8 mouse cellular contexts compared by ENCODE assay signal in genomic region chr9:21368131-21368584, GRCm38 (mm10). TPM values are rescaled to one million over a fixed set of nuclear protein-coding genes. Genes with fewer than 3 reads are reported as not detected.
DNase-seq lines count a peak whose midpoint lies in the region; ATAC-seq lines count a peak whose summit lies in the region.

No protein-coding gene starts in this region.

- peak overlapping the region; percentile 71 for H3K4me2 ChIP-seq in heart, embryonic 15.5 days
- H3K4me2 ChIP-seq in liver, embryonic 16.5 days (ENCODE audit: low read depth, low read length) = peak overlapping the region; percentile 93
- peak overlapping the region; percentile 81 for H3K4me2 ChIP-seq in neural tube, embryonic 13.5 days

- peak; percentile 24 for ATAC-seq in heart, embryonic 15.5 days (replicated peaks; ENCODE audit: insufficient number of reproducible peaks, insufficient read depth, low FRiP score, low read depth)
- ATAC-seq in liver, embryonic 16.5 days (ENCODE audit: low read depth) = peak; percentile 9; the same call in 1 of the 2 replicates
- ATAC-seq in neural tube, embryonic 13.5 days (ENCODE audit: low read depth) = peak; percentile 62

- no peaks in the 10 kb centered on the region for H3K9me3 ChIP-seq in forebrain, embryonic 10.5 days
- no peaks in the 10 kb centered on the region for H3K9me3 ChIP-seq in heart, embryonic 15.5 days (replicated peaks)
- H3K9me3 ChIP-seq in liver, embryonic 16.5 days (replicated peaks; ENCODE audit: control insufficient read depth, low read length) = no peaks in the 10 kb centered on the region
- H3K9me3 ChIP-seq in neural tube, embryonic 13.5 days = no peaks in the 10 kb centered on the region

- H3K36me3 ChIP-seq in forebrain, embryonic 10.5 days (replicated peaks) = peaks cover 37% of the 10 kb centered on the region
- 0 out of 2 replicates have a peak, but pooled peaks cover 3% of the 10 kb centered on the region for H3K36me3 ChIP-seq in heart, embryonic 15.5 days
- no peaks in the 10 kb centered on the region for H3K36me3 ChIP-seq in liver, embryonic 16.5 days (ENCODE audit: control insufficient read depth, insufficient read depth)
- H3K36me3 ChIP-seq in neural tube, embryonic 13.5 days = peaks cover 10% of the 10 kb centered on the region; the same call in 1 of the 2 replicates

- H3K4me1 ChIP-seq in brown adipose tissue, adult 24 weeks (ENCODE audit: control insufficient read depth, insufficient read depth, insufficient read length, low read length) = no peaks in the 10 kb centered on the region
- H3K4me1 ChIP-seq in forebrain, embryonic 10.5 days = peaks cover 24% of the 10 kb centered on the region
- peaks cover 24% of the 10 kb centered on the region for H3K4me1 ChIP-seq in heart, embryonic 15.5 days (replicated peaks)
- peaks cover 19% of the 10 kb centered on the region for H3K4me1 ChIP-seq in liver, embryonic 16.5 days (ENCODE audit: control insufficient read depth, low read depth, low read length)
- H3K4me1 ChIP-seq in neural tube, embryonic 13.5 days (replicated peaks) = peaks cover 44% of the 10 kb centered on the region

- H3K27me3 ChIP-seq in forebrain, embryonic 10.5 days (ENCODE audit: poor library complexity, severe bottlenecking) = no peaks in the 10 kb centered on the region
- no peaks in the 10 kb centered on the region for H3K27me3 ChIP-seq in heart, embryonic 15.5 days
- H3K27me3 ChIP-seq in liver, embryonic 16.5 days (ENCODE audit: control insufficient read depth, insufficient read depth, low read depth, low read length) = no peaks in the 10 kb centered on the region; the same call in 1 of the 2 replicates
- H3K27me3 ChIP-seq in neural tube, embryonic 13.5 days = no peaks in the 10 kb centered on the region

- peak overlapping the region; percentile 80 for H3K9ac ChIP-seq in heart, embryonic 15.5 days
- H3K9ac ChIP-seq in liver, embryonic 16.5 days (ENCODE audit: low read depth, low read length) = peak overlapping the region; percentile 63
- peak overlapping the region; percentile 85 for H3K9ac ChIP-seq in neural tube, embryonic 13.5 days

- peak overlapping the region; percentile 59 for H3K27ac ChIP-seq in brown adipose tissue, adult 24 weeks (replicated peaks; ENCODE audit: low read depth, low read length)
- peak overlapping the region; percentile 92 for H3K27ac ChIP-seq in forebrain, embryonic 10.5 days
- H3K27ac ChIP-seq in heart, embryonic 15.5 days = peak overlapping the region; percentile 92
- peak overlapping the region; percentile 60 for H3K27ac ChIP-seq in liver, embryonic 16.5 days (ENCODE audit: low read length)
- peak overlapping the region; percentile 93 for H3K27ac ChIP-seq in neural tube, embryonic 13.5 days (replicated peaks)

- peak overlapping the region; percentile 92 for H3K4me3 ChIP-seq in brown adipose tissue, adult 24 weeks (ENCODE audit: insufficient read depth, low read depth, low read length)
- H3K4me3 ChIP-seq in forebrain, embryonic 10.5 days = peak overlapping the region; percentile 68
- H3K4me3 ChIP-seq in heart, embryonic 15.5 days = peak overlapping the region; percentile 89
- peak overlapping the region; percentile 81 for H3K4me3 ChIP-seq in liver, embryonic 16.5 days (ENCODE audit: low read depth, low read length)
- H3K4me3 ChIP-seq in neural tube, embryonic 13.5 days = peak overlapping the region; percentile 88

- WGBS in forebrain, embryonic 10.5 days = under 1% methylated on average over 38 of the region's 38 CpGs
- WGBS in heart, embryonic 15.5 days = under 1% methylated on average over 38 of the region's 38 CpGs
- WGBS in liver, embryonic 16.5 days (ENCODE audit: insufficient replicate concordance) = under 1% methylated on average over 38 of the region's 38 CpGs
- 1% methylated on average over 34 of the region's 38 CpGs for WGBS in neural tube, embryonic 13.5 days

- DNase-seq in CD4-positive, CD25-positive, alpha-beta regulatory T cell, adult 2 months (ENCODE audit: low read depth, low spot score) = peak; percentile 87
- DNase-seq in forebrain, embryonic 10.5 days (ENCODE audit: extremely low spot score, low spot score) = peak; percentile 79
- peak; percentile 38 to 70 for DNase-seq in kidney, postnatal 36 days
- DNase-seq in telencephalon, adult 2 months (ENCODE audit: low read depth, low spot score) = peak; percentile 16

RNA-seq across cellular contexts. Expression of gene Ilf3, which starts 0.5 kb away (rescaled TPM):
- 11.7 and 13.8 TPM in 2 replicates for polyA plus RNA-seq in brown adipose tissue, adult 24 weeks (2012; ENCODE audit: insufficient read depth, insufficient read length, missing spikeins)
- 328 and 336 TPM in 2 replicates for polyA plus RNA-seq in forebrain, embryonic 10.5 days (2016; fragmentation: Nextera tagmentation; extraction: Ambion mirVana)
- polyA plus RNA-seq in heart, embryonic 15.5 days (2015; fragmentation: Nextera tagmentation; extraction: Ambion mirVana) = 88.1 and 118 TPM in 2 replicates
- polyA plus RNA-seq in liver, embryonic 16.5 days (2015; fragmentation: Nextera tagmentation; extraction: Ambion mirVana) = 34.9 and 37.2 TPM in 2 replicates
- polyA plus RNA-seq in neural tube, embryonic 13.5 days (2015; fragmentation: Nextera tagmentation; extraction: Ambion mirVana) = 226 and 229 TPM in 2 replicates

RNA-seq across cellular contexts. Expression of gene Qtrt1, which starts 43.5 kb away (rescaled TPM):
- 8.0 and 11.1 TPM in 2 replicates for polyA plus RNA-seq in brown adipose tissue, adult 24 weeks (2012; ENCODE audit: insufficient read depth, insufficient read length, missing spikeins)
- polyA plus RNA-seq in forebrain, embryonic 10.5 days (2016; fragmentation: Nextera tagmentation; extraction: Ambion mirVana) = 71.7 and 74.0 TPM in 2 replicates
- 23.8 and 28.1 TPM in 2 replicates for polyA plus RNA-seq in heart, embryonic 15.5 days (2015; fragmentation: Nextera tagmentation; extraction: Ambion mirVana)
- 14.6 and 15.8 TPM in 2 replicates for polyA plus RNA-seq in liver, embryonic 16.5 days (2015; fragmentation: Nextera tagmentation; extraction: Ambion mirVana)
- 49.1 and 50.4 TPM in 2 replicates for polyA plus RNA-seq in neural tube, embryonic 13.5 days (2015; fragmentation: Nextera tagmentation; extraction: Ambion mirVana)

RNA-seq across cellular contexts. Expression of gene Slc44a2, which starts 47.7 kb away (rescaled TPM):
- 9.0 and 9.6 TPM in 2 replicates for polyA plus RNA-seq in brown adipose tissue, adult 24 weeks (2012; ENCODE audit: insufficient read depth, insufficient read length, missing spikeins)
- polyA plus RNA-seq in forebrain, embryonic 10.5 days (2016; fragmentation: Nextera tagmentation; extraction: Ambion mirVana) = 62.6 and 71.5 TPM in 2 replicates
- 56.8 and 81.4 TPM in 2 replicates for polyA plus RNA-seq in heart, embryonic 15.5 days (2015; fragmentation: Nextera tagmentation; extraction: Ambion mirVana)
- polyA plus RNA-seq in liver, embryonic 16.5 days (2015; fragmentation: Nextera tagmentation; extraction: Ambion mirVana) = 16.9 TPM in 2 replicates
- polyA plus RNA-seq in neural tube, embryonic 13.5 days (2015; fragmentation: Nextera tagmentation; extraction: Ambion mirVana) = 70.1 and 73.1 TPM in 2 replicates

RNA-seq across cellular contexts. Expression of gene Ap1m2, which starts 56.0 kb away (rescaled TPM):
- polyA plus RNA-seq in brown adipose tissue, adult 24 weeks (2012; ENCODE audit: insufficient read depth, insufficient read length, missing spikeins) = not detected in 2 replicates
- polyA plus RNA-seq in forebrain, embryonic 10.5 days (2016; fragmentation: Nextera tagmentation; extraction: Ambion mirVana) = 6.3 and 8.5 TPM in 2 replicates
- polyA plus RNA-seq in heart, embryonic 15.5 days (2015; fragmentation: Nextera tagmentation; extraction: Ambion mirVana) = 1.8 and 6.9 TPM in 2 replicates
- 0.08 and 1.1 TPM in 2 replicates for polyA plus RNA-seq in liver, embryonic 16.5 days (2015; fragmentation: Nextera tagmentation; extraction: Ambion mirVana)
- 0.89 and 1.1 TPM in 2 replicates for polyA plus RNA-seq in neural tube, embryonic 13.5 days (2015; fragmentation: Nextera tagmentation; extraction: Ambion mirVana)

RNA-seq across cellular contexts. Expression of gene Dnm2, which starts 56.5 kb away (rescaled TPM):
- 39.0 and 48.4 TPM in 2 replicates for polyA plus RNA-seq in brown adipose tissue, adult 24 weeks (2012; ENCODE audit: insufficient read depth, insufficient read length, missing spikeins)
- polyA plus RNA-seq in forebrain, embryonic 10.5 days (2016; fragmentation: Nextera tagmentation; extraction: Ambion mirVana) = 65.9 and 66.3 TPM in 2 replicates
- 60.0 and 73.6 TPM in 2 replicates for polyA plus RNA-seq in heart, embryonic 15.5 days (2015; fragmentation: Nextera tagmentation; extraction: Ambion mirVana)
- 50.0 and 50.4 TPM in 2 replicates for polyA plus RNA-seq in liver, embryonic 16.5 days (2015; fragmentation: Nextera tagmentation; extraction: Ambion mirVana)
- 65.0 and 69.7 TPM in 2 replicates for polyA plus RNA-seq in neural tube, embryonic 13.5 days (2015; fragmentation: Nextera tagmentation; extraction: Ambion mirVana)

Comparison
In these comparisons a context has a peak if more than half of its experiments do, and no peak if none do; other contexts are left out.
1. Peak in every context shown above with its lines: DNase-seq, ATAC-seq, H3K4me3 ChIP-seq and H3K27ac ChIP-seq.
2. DNase-seq: peak in every context shown above with its lines; median percentile 87 in CD4-positive, CD25-positive, alpha-beta regulatory T cell, adult 2 months; 79 in forebrain, embryonic 10.5 days; 54 in kidney, postnatal 36 days; 16 in telencephalon, adult 2 months.
3. ATAC-seq: peak in every context shown above with its lines; median percentile 62 in neural tube, embryonic 13.5 days; 24 in heart, embryonic 15.5 days; 9 in liver, embryonic 16.5 days.